Comparison of ENCODE assay signal across 9 mouse cellular contexts in genomic region chr1:132364896-132365557, GRCm38 (mm10). TPM values are rescaled to one million over a fixed set of nuclear protein-coding genes. Genes with fewer than 3 reads are reported as not detected.
DNase-seq lines count a peak whose midpoint lies in the region; ATAC-seq lines count a peak whose summit lies in the region.
"Had no signal": no experiment of that assay in that cellular context is flagged by ENCODE, and none has a peak within 500 bp of the region (broad histone marks: within the 10 kb centered on the region; RNA-seq: fewer than 3 reads in every experiment).

No protein-coding gene starts in this region.

- ATAC-seq in frontal cortex, adult (ENCODE audit: low TSS enrichment): 0 out of 2 replicates have a peak, but pooled peaks have one; percentile 4
- no peak for ATAC-seq in midbrain, embryonic 14.5 days (ENCODE audit: low FRiP score, low TSS enrichment)
- no peak for ATAC-seq in neural tube, embryonic 15.5 days (ENCODE audit: low FRiP score)

- WGBS in midbrain, embryonic 10.5 days: 91% methylated on average over 7 of the region's 7 CpGs
- 90% methylated on average over 7 of the region's 7 CpGs for WGBS in midbrain, embryonic 14.5 days
- WGBS in neural tube, embryonic 15.5 days: 82% methylated on average over 7 of the region's 7 CpGs

- DNase-seq in frontal cortex, postnatal 10 days (ENCODE audit: low spot score in 2 of 2): no peak
- no peak for DNase-seq in midbrain, embryonic 10.5 days (ENCODE audit: low spot score)
- no peak for DNase-seq in midbrain, embryonic 14.5 days
- peak; percentile 64 to 65 for DNase-seq in cerebellum, postnatal 36 days
- DNase-seq in spleen, adult 12 weeks (ENCODE audit: low spot score): no peak
- DNase-seq in left cerebral cortex, adult 11 months (ENCODE audit: low spot score): no peak
- DNase-seq: kidney, postnatal 4 days had no signal

- no peak overlapping the region for H3K4me2 ChIP-seq in midbrain, embryonic 14.5 days (ENCODE audit: low read length)
- no peak overlapping the region for H3K4me2 ChIP-seq in neural tube, embryonic 15.5 days

- peaks cover 22% of the 10 kb centered on the region for H3K4me1 ChIP-seq in midbrain, embryonic 10.5 days
- H3K4me1 ChIP-seq in midbrain, embryonic 14.5 days (ENCODE audit: control insufficient read depth, insufficient read depth, low read length): no peaks in the 10 kb centered on the region
- peaks cover 33% of the 10 kb centered on the region for H3K4me1 ChIP-seq in neural tube, embryonic 15.5 days

- peaks cover 87% of the 10 kb centered on the region for H3K36me3 ChIP-seq in midbrain, embryonic 10.5 days
- peaks cover 28% of the 10 kb centered on the region for H3K36me3 ChIP-seq in midbrain, embryonic 14.5 days (ENCODE audit: control insufficient read depth, insufficient read depth, low read length)
- H3K36me3 ChIP-seq in neural tube, embryonic 15.5 days: peaks cover 21% of the 10 kb centered on the region

- H3K4me3 ChIP-seq in midbrain, embryonic 10.5 days: no peak overlapping the region
- no peak overlapping the region for H3K4me3 ChIP-seq in midbrain, embryonic 14.5 days (replicated peaks; ENCODE audit: low read depth, low read length)
- H3K4me3 ChIP-seq in neural tube, embryonic 15.5 days (replicated peaks): no peak overlapping the region

- H3K9ac ChIP-seq in midbrain, embryonic 14.5 days (replicated peaks; ENCODE audit: low read length): no peak overlapping the region
- H3K9ac ChIP-seq in neural tube, embryonic 15.5 days (replicated peaks): no peak overlapping the region

- no peaks in the 10 kb centered on the region for H3K27me3 ChIP-seq in midbrain, embryonic 10.5 days (ENCODE audit: low read depth, poor library complexity, severe bottlenecking)
- no peaks in the 10 kb centered on the region for H3K27me3 ChIP-seq in midbrain, embryonic 14.5 days (ENCODE audit: control insufficient read depth, insufficient read depth, low read length)
- no peaks in the 10 kb centered on the region for H3K27me3 ChIP-seq in neural tube, embryonic 15.5 days (replicated peaks)

- peak overlapping the region; percentile 28; the same call in 1 of the 2 replicates for H3K27ac ChIP-seq in midbrain, embryonic 10.5 days (replicated peaks)
- no peak overlapping the region for H3K27ac ChIP-seq in midbrain, embryonic 14.5 days (replicated peaks; ENCODE audit: low read depth, low read length)
- H3K27ac ChIP-seq in neural tube, embryonic 15.5 days (replicated peaks): peak overlapping the region; percentile 33; the same call in 1 of the 2 replicates

- H3K9me3 ChIP-seq in midbrain, embryonic 10.5 days (replicated peaks): no peaks in the 10 kb centered on the region
- H3K9me3 ChIP-seq in midbrain, embryonic 14.5 days (ENCODE audit: control insufficient read depth, low read length): no peaks in the 10 kb centered on the region
- H3K9me3 ChIP-seq in neural tube, embryonic 15.5 days (replicated peaks): no peaks in the 10 kb centered on the region

RNA-seq across cellular contexts. Expression of gene Tmcc2, which starts 26.1 kb away (rescaled TPM):
- 9.6 and 13.3 TPM in 2 replicates for polyA plus RNA-seq in midbrain, embryonic 10.5 days (2016; fragmentation: Nextera tagmentation; extraction: Ambion mirVana)
- 28.4 and 29.1 TPM in 2 replicates for polyA plus RNA-seq in midbrain, embryonic 14.5 days (2014; fragmentation: Nextera tagmentation; extraction: Ambion mirVana)
- polyA plus RNA-seq in neural tube, embryonic 15.5 days (2015; fragmentation: Nextera tagmentation; extraction: Ambion mirVana): 28.5 and 33.2 TPM in 2 replicates

RNA-seq across cellular contexts. Expression of gene Nuak2, which starts 49.1 kb away (rescaled TPM):
- polyA plus RNA-seq in midbrain, embryonic 10.5 days (2016; fragmentation: Nextera tagmentation; extraction: Ambion mirVana): 87.1 and 101 TPM in 2 replicates
- polyA plus RNA-seq in midbrain, embryonic 14.5 days (2014; fragmentation: Nextera tagmentation; extraction: Ambion mirVana): 22.3 and 38.0 TPM in 2 replicates
- polyA plus RNA-seq in neural tube, embryonic 15.5 days (2015; fragmentation: Nextera tagmentation; extraction: Ambion mirVana): 6.6 and 7.1 TPM in 2 replicates

RNA-seq across cellular contexts. Expression of gene Dstyk, which starts 52.3 kb away (rescaled TPM):
- polyA plus RNA-seq in midbrain, embryonic 10.5 days (2016; fragmentation: Nextera tagmentation; extraction: Ambion mirVana): 11.8 and 13.9 TPM in 2 replicates
- polyA plus RNA-seq in midbrain, embryonic 14.5 days (2014; fragmentation: Nextera tagmentation; extraction: Ambion mirVana): 10.6 and 11.4 TPM in 2 replicates
- polyA plus RNA-seq in neural tube, embryonic 15.5 days (2015; fragmentation: Nextera tagmentation; extraction: Ambion mirVana): 8.4 and 9.2 TPM in 2 replicates

Comparison
In these comparisons a context has a peak if more than half of its experiments do, and no peak if none do; other contexts are left out.
1. DNase-seq: peak in cerebellum, postnatal 36 days (2 of 2); none in frontal cortex, postnatal 10 days (0 of 2), midbrain, embryonic 10.5 days (single experiment), midbrain, embryonic 14.5 days (single experiment), spleen, adult 12 weeks (single experiment) and left cerebral cortex, adult 11 months (single experiment).